Mouse (Mus musculus) kidney, adult 2 months (tissue): ENCODE data around the gene Pik3r1. TPM values are rescaled to one million over a fixed set of nuclear protein-coding genes. Genes with fewer than 3 reads are reported as not detected.
A peak's percentile ranks its signal among the peaks of the same experiment; 100 is the strongest.

Experiments
- DNase-seq: peaks from one replicate; pipeline ENCODE4 v3.0.0; 2021
- H3K27ac ChIP-seq: fragments of 200-500 bp; 2 replicates; pipeline ENCODE4 v1.5.1; 2012; ENCODE audit warnings: low read depth, low read length, control low read depth, inconsistent platforms; ENCODE audit not compliant: insufficient read depth
- H3K27me3 ChIP-seq: fragments of 200-500 bp; replicated peaks from 2 replicates; pipeline ENCODE4 v1.6.1; 2012; ENCODE audit warnings: mild to moderate bottlenecking, moderate library complexity, low read length, inconsistent platforms; ENCODE audit not compliant: control insufficient read depth, insufficient read depth
- H3K36me3 ChIP-seq: fragments of 200-500 bp; 2 replicates; pipeline ENCODE4 v1.6.1; 2012; ENCODE audit warnings: mild to moderate bottlenecking, moderate library complexity, low read length, inconsistent platforms; ENCODE audit not compliant: control insufficient read depth, insufficient read depth
- H3K4me1 ChIP-seq: fragments of 200-500 bp; 2 replicates; pipeline ENCODE4 v1.6.1; 2011; ENCODE audit warnings: low read length; ENCODE audit not compliant: control insufficient read depth, insufficient read depth
- H3K4me3 ChIP-seq: fragments of 200-500 bp; 2 replicates; pipeline ENCODE4 v1.5.1; 2011; ENCODE audit warnings: mild to moderate bottlenecking, low read depth, low read length, control low read depth; ENCODE audit not compliant: insufficient read depth
- CTCF ChIP-seq: fragments of 200-500 bp; conservative IDR thresholded peaks from 2 replicates; pipeline ENCODE4 v1.5.1; 2011; ENCODE audit warnings: low read depth, mild to moderate bottlenecking, control low read depth, low read length, moderate library complexity, mixed read lengths; ENCODE audit not compliant: insufficient read depth, insufficient read length
- POLR2A ChIP-seq: fragments of 200-500 bp; IDR thresholded peaks from one replicate; pipeline ENCODE4 v1.6.1; 2011; ENCODE audit warnings: low read depth, low read length, control low read depth
- WGBS: fragments of 180-500 bp; shearing (Covaris S2); methylation state at CpG from one replicate; pipeline ENCODE4 v1.1.7; 2018; 5-methylcytosine and 5-hydroxymethylcytosine counted together
- polyA plus RNA-seq: library from polyadenylated mRNA; depleted of rRNA; stranded (reverse); fragments of >200 nt; gene quantifications from 2 replicates; pipeline ENCODE4 v1.2.3, GENCODE M21; 2012

The Pik3r1 gene
- polyA plus RNA-seq, 1 experiment: 21.2 TPM

DNA sequence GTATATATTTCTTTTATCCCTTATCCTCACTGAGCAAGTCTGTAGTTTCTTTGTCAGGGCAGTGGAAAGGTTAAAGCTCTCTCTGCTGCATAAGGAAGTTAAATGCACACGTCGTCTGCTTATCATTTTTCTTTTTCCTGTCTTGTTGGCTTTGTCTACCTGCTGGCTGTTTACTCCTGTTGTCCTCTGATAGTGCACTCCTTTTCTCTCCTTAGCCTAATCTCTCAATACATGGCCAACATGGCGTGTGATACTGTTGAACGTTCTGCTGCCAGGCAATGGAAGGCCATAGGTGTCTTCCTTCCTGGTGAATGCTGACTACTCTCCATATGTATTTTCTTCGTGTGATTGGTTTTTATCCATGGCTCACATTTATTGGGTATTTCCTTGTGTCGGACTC is 106.5 kb downstream of the Pik3r1 start:
- Histone ChIP-seq H3K4me1 (no peaks in the 10 kb centered on the region), H3K27me3 (no peaks in the 10 kb centered on the region), H3K36me3 (no peaks in the 10 kb centered on the region), H3K4me3 (no peak overlapping the region), H3K27ac (no peak overlapping the region)
- DNase-seq: no peak
- 89% methylated on average over 6 of the region's 6 CpGs for WGBS
- no peak for TF ChIP-seq CTCF
- no peak for TF ChIP-seq POLR2A

DNA sequence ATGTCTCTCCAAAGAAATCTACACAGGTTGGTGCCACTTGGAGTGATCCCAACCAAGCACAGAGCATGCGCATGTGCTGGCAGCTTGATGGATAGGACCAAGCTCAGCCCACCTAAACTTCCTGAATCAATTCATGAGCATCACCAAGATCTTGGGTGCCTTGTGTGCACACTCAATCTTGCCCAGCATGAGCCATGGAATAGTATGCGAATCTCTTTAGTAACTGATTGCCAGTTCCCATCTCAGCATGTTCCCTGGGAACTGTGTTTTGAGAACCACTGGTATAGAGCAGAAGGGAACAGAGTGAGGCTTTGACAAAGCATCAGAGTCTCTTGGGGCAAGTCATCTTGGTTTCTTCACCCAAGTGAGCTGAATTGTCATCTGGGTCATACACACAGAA is 107.8 kb downstream of the Pik3r1 start:
- no peak for DNase-seq
- H3K4me3 ChIP-seq: no peak overlapping the region
- H3K4me1 ChIP-seq: no peaks in the 10 kb centered on the region
- WGBS: 100% methylated on average over 2 of the region's 2 CpGs
- H3K27me3 ChIP-seq: no peaks in the 10 kb centered on the region
- H3K36me3 ChIP-seq: no peaks in the 10 kb centered on the region
- TF ChIP-seq POLR2A: no peak
- TF ChIP-seq CTCF: no peak
- no peak overlapping the region for H3K27ac ChIP-seq

DNA sequence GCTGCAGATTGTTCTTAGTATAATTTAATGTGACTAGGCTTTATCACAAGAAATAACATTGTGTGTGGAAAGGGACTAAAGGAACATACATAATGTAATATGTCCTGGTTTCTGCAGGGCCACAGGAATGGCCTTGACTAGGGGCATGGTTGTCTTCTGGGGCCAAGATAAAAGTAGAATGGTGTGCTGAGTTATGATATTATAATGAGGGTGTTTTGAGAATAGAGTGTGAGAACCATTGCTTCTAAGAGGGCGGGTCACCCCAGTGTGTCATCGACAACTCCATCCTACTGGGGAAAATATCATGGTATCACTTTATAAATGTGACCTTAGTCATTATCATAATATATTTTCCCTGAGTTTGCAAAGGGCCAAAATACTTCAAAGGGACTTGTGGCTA is 115.9 kb downstream of the Pik3r1 start:
- DNase-seq: no peak
- TF ChIP-seq POLR2A (no peak), CTCF (no peak)
- Histone ChIP-seq H3K36me3 (no peaks in the 10 kb centered on the region), H3K4me1 (no peaks in the 10 kb centered on the region), H3K27me3 (no peaks in the 10 kb centered on the region), H3K4me3 (no peak overlapping the region), H3K27ac (no peak overlapping the region)
- WGBS: 88% methylated on average over 2 of the region's 2 CpGs

DNA sequence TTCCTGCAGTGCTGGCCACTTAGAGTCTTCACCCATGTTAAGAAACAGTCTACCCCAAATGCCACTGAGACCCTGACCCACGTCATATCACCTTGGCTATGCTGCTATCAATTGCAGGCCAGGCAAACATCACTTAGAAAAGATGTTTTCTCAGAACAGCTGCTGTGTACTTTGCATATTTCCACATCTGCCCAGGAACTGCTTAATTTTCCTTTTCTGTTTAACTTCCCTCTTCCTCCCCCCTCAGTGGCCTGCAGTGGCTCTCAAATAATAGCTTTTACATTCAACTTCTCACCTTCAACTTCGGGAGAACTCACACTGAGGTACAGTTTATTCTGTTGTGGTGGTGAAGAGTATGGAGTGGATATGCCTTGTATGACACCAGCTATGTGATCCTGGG is 126.4 kb downstream of the Pik3r1 start:
- TF ChIP-seq CTCF (no peak), POLR2A (no peak)
- no peaks in the 10 kb centered on the region for H3K36me3 ChIP-seq
- 91% methylated on average over 2 of the region's 2 CpGs for WGBS
- no peak overlapping the region for H3K4me3 ChIP-seq
- no peaks in the 10 kb centered on the region for H3K27me3 ChIP-seq
- DNase-seq: no peak
- H3K27ac ChIP-seq: no peak overlapping the region
- H3K4me1 ChIP-seq: no peaks in the 10 kb centered on the region

DNA sequence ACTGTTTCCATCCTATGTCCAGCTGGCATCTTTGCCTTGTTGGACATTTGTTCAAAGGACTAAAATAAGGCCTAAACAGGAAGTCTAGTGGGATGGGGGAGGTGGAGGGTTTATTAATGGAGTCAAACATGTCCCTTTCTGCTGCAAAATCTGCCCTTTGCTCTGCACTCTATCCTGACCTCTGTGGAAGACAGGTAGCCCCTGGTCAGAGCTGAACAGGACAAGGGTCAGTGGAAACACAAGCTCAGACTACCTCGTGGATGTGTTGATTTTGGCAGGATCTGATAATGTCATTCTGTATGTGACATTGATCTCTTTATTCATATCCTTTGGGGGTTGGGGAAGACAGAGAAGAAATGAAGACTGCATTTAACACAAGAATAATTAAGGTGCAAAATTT is 132.2 kb downstream of the Pik3r1 start:
- no peaks in the 10 kb centered on the region for H3K27me3 ChIP-seq
- 0 out of 2 replicates have a peak, but pooled peaks cover 4% of the 10 kb centered on the region for H3K4me1 ChIP-seq
- no peak for TF ChIP-seq POLR2A
- TF ChIP-seq CTCF: no peak
- 10% methylated on average over 1 of the region's 1 CpGs for WGBS
- no peak overlapping the region for H3K27ac ChIP-seq
- no peak overlapping the region for H3K4me3 ChIP-seq
- H3K36me3 ChIP-seq: no peaks in the 10 kb centered on the region
- peak; percentile 63 for DNase-seq

DNA sequence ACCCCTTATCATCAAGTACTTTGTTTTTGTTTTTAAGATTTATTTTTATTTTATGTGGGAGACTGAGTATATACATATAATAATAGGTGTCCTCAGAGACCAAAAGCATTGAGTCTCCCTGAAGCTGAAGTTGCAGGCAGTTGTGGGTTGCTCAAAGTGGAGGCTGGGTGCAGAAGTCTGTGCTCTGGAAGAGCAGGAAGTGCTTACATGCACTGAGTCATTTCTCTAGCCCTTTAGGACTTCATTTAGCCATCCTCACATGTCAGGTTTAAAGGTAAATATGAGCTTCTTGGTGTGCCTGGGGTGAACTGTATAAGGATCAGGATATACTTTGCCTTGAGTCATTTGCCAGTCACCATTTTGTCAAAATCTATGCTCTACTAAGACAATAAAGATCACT is 133.6 kb downstream of the Pik3r1 start:
- Histone ChIP-seq H3K27me3 (no peaks in the 10 kb centered on the region), H3K4me1 (0 out of 2 replicates have a peak, but pooled peaks cover 4% of the 10 kb centered on the region), H3K4me3 (no peak overlapping the region), H3K27ac (no peak overlapping the region), H3K36me3 (no peaks in the 10 kb centered on the region)
- no peak for TF ChIP-seq CTCF
- no peak for TF ChIP-seq POLR2A
- DNase-seq: no peak

DNA sequence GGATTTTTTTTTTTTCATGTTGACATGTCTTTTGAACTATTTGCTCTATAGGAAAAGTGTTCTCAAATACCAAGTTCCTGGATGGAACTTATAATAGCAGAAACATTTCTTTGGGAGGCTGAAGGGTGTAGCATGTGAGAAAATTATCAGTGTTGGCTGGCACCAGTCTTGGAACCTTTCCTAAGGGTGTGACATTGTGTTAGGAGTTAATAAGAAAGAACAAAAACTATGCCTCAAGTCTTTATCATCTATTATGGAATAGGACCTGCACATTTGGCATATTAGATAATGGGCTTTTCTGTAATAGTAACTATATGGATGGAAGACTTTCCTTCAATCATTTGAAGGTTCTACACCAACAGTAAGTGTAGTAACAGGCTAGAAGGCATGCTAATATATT is 134.4 kb downstream of the Pik3r1 start:
- Histone ChIP-seq H3K36me3 (no peaks in the 10 kb centered on the region), H3K4me3 (no peak overlapping the region), H3K4me1 (0 out of 2 replicates have a peak, but pooled peaks cover 4% of the 10 kb centered on the region), H3K27me3 (no peaks in the 10 kb centered on the region), H3K27ac (no peak overlapping the region)
- DNase-seq: no peak
- no peak for TF ChIP-seq POLR2A
- no peak for TF ChIP-seq CTCF

DNA sequence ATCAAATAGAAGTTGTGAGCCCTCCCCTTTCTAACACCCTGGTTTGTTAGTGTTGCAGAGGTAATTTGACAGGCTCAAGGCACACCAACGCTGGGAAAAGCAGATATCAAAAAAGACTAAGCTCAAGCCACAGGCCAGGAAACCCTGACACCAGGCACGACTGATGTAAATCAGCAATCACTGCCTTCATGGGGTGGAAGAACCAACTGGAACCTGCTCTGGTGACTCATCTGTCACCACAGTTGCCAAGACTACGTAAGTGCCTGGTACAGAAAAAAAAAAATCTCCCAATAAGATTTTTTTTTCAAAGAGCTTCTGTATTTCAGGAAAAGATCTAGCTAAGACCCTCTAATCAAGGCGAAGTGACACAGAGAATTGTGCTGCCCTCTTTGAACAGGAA is 135.2 kb downstream of the Pik3r1 start:
- DNase-seq: no peak
- H3K4me3 ChIP-seq: no peak overlapping the region
- no peaks in the 10 kb centered on the region for H3K27me3 ChIP-seq
- TF ChIP-seq CTCF: no peak
- no peak for TF ChIP-seq POLR2A
- H3K4me1 ChIP-seq: 0 out of 2 replicates have a peak, but pooled peaks cover 4% of the 10 kb centered on the region
- H3K27ac ChIP-seq: no peak overlapping the region
- H3K36me3 ChIP-seq: no peaks in the 10 kb centered on the region
- WGBS: 65% methylated on average over 4 of the region's 4 CpGs
